Mouse (Mus musculus) hindbrain, postnatal 0 days (tissue): ENCODE data around the gene Gsk3a. TPM values are rescaled to one million over a fixed set of nuclear protein-coding genes. Genes with fewer than 3 reads are reported as not detected.

Experiments used
- ATAC-seq: fragments of 200-750 bp; cut with Nextera tagmentation; 2 replicates; pipeline ENCODE4 v1.8.0; 2017; ENCODE audit warnings: mild to moderate bottlenecking, moderate TSS enrichment, moderate library complexity
- DNase-seq: peaks from one replicate; pipeline ENCODE4 v3.0.0-alpha.2; 2015; ENCODE audit warnings: low spot score
- H3K27ac ChIP-seq: fragments of 300-500 bp; sonication (generic); 2 replicates; pipeline ENCODE4 v1.5.1; 2014; ENCODE audit warnings: mild to moderate bottlenecking
- H3K27me3 ChIP-seq: fragments of 300-500 bp; sonication (generic); 2 replicates; pipeline ENCODE4 v1.6.1; 2014; ENCODE audit warnings: low read length, mixed read lengths; ENCODE audit not compliant: insufficient read depth
- H3K36me3 ChIP-seq: fragments of 300-500 bp; sonication (generic); 2 replicates; pipeline ENCODE4 v1.6.1; 2014; ENCODE audit warnings: low read length, mixed read lengths; ENCODE audit not compliant: insufficient read depth
- H3K4me1 ChIP-seq: fragments of 300-500 bp; sonication (generic); 2 replicates; pipeline ENCODE4 v1.6.1; 2014; ENCODE audit warnings: antibody characterized with exemption, low read length, mixed read lengths; ENCODE audit not compliant: insufficient read depth
- H3K4me2 ChIP-seq: fragments of 300-500 bp; sonication (generic); 2 replicates; pipeline ENCODE4 v1.6.1; 2014; ENCODE audit warnings: low read depth, mild to moderate bottlenecking, low read length, moderate library complexity, mixed read lengths
- H3K4me3 ChIP-seq: fragments of 300-500 bp; sonication (generic); 2 replicates; pipeline ENCODE4 v1.5.1; 2014; ENCODE audit warnings: low read length
- H3K9ac ChIP-seq: fragments of 300-500 bp; sonication (generic); replicated peaks from 2 replicates; pipeline ENCODE4 v1.6.1; 2014; ENCODE audit warnings: mild to moderate bottlenecking, low read length, moderate library complexity, mixed read lengths
- H3K9me3 ChIP-seq: fragments of 300-500 bp; sonication (generic); 2 replicates; pipeline ENCODE4 v1.6.1; 2016; ENCODE audit warnings: low read length, mixed read lengths
- CTCF ChIP-seq: IDR thresholded peaks from 2 replicates; pipeline ENCODE4 v1.5.1; 2016; ENCODE audit warnings: antibody characterized with exemption, control low read depth, low read depth
- WGBS: fragments of 180-500 bp; shearing (Covaris S2); extraction: QIAGEN DNeasy Blood & Tissue Kit; methylation state at CpG from one replicate; pipeline ENCODE4 v1.1.7; 2014; 5-methylcytosine and 5-hydroxymethylcytosine counted together
- polyA plus RNA-seq: library from polyadenylated mRNA; unstranded; fragments of >200 nt; fragmentation: Nextera tagmentation; extraction: Ambion mirVana; gene quantifications from 2 replicates; pipeline ENCODE4 v1.2.1, GENCODE M21; 2015
- total RNA-seq: library from RNA; depleted of rRNA; stranded (reverse); fragments of >200 nt; gene quantifications from 2 replicates; pipeline ENCODE4 v1.2.3, GENCODE M21; 2014

Gene Gsk3a
- total and polyA plus RNA-seq, 2 experiments from 2014 or later = 19.8 to 151 TPM

- Histone ChIP-seq H3K36me3 (no peaks in the 10 kb centered on the region), H3K27ac (no peak overlapping the region), H3K4me2 (no peak overlapping the region), H3K4me3 (no peak overlapping the region), H3K27me3 (no peaks in the 10 kb centered on the region), H3K9ac (no peak overlapping the region), H3K9me3 (no peaks in the 10 kb centered on the region), H3K4me1 (no peaks in the 10 kb centered on the region)
- no peak for ATAC-seq
- DNase-seq = no peak
- 80% methylated on average over 6 of the region's 6 CpGs for WGBS
- no peak for TF ChIP-seq CTCF
These were observed 53.6 kb downstream of the Gsk3a start for GRCm38 (mm10) chr7:25184091-25184490.

- 3% methylated on average over 21 of the region's 21 CpGs for WGBS
- peak overlapping the region; percentile 76 for H3K4me2 ChIP-seq
- H3K27ac ChIP-seq = no peak overlapping the region
- no peaks in the 10 kb centered on the region for H3K27me3 ChIP-seq
- no peaks in the 10 kb centered on the region for H3K9me3 ChIP-seq
- no peak overlapping the region for H3K9ac ChIP-seq
- H3K4me3 ChIP-seq = peak overlapping the region; percentile 24
- no peaks in the 10 kb centered on the region for H3K36me3 ChIP-seq
- H3K4me1 ChIP-seq = peaks cover 11% of the 10 kb centered on the region; the same call in 1 of the 2 replicates
- peak; percentile 59 for DNase-seq
- ATAC-seq = no peak
- no peak for TF ChIP-seq CTCF
These were observed 55.8 kb downstream of the Gsk3a start for GRCm38 (mm10) chr7:25181814-25182213.

- Histone ChIP-seq H3K4me2 (peak overlapping the region; percentile 76), H3K27ac (no peak overlapping the region), H3K4me3 (peak overlapping the region; percentile 24), H3K9ac (no peak overlapping the region), H3K9me3 (no peaks in the 10 kb centered on the region), H3K27me3 (no peaks in the 10 kb centered on the region), H3K4me1 (peaks cover 14% of the 10 kb centered on the region; the same call in 1 of the 2 replicates), H3K36me3 (no peaks in the 10 kb centered on the region)
- WGBS = under 1% methylated on average over 14 of the region's 15 CpGs
- TF ChIP-seq CTCF = peak; percentile 68
- ATAC-seq (no peak), DNase-seq (no peak)
These were observed 56.3 kb downstream of the Gsk3a start for GRCm38 (mm10) chr7:25181331-25181790.

- H3K27me3 ChIP-seq = no peaks in the 10 kb centered on the region
- peak overlapping the region; percentile 93; the same call in 1 of the 2 replicates for H3K27ac ChIP-seq
- no peaks in the 10 kb centered on the region for H3K9me3 ChIP-seq
- TF ChIP-seq CTCF = no peak
- 5% methylated on average over 6 of the region's 6 CpGs for WGBS
- no peaks in the 10 kb centered on the region for H3K36me3 ChIP-seq
- DNase-seq (no peak), ATAC-seq (no peak)
- no peak overlapping the region for H3K9ac ChIP-seq
- H3K4me2 ChIP-seq = peak overlapping the region; percentile 76
- H3K4me1 ChIP-seq = peaks cover 14% of the 10 kb centered on the region; the same call in 1 of the 2 replicates
- H3K4me3 ChIP-seq = peak overlapping the region; percentile 74
These were observed 57.1 kb downstream of the Gsk3a start for GRCm38 (mm10) chr7:25180512-25180911.

- H3K27me3 ChIP-seq = no peaks in the 10 kb centered on the region
- WGBS = 1% methylated on average over 45 of the region's 56 CpGs
- peak within 1 kb of the TSS; percentile 74 for H3K4me3 ChIP-seq
- DNase-seq = peak; percentile 95
- H3K4me1 ChIP-seq = peaks cover 17% of the 10 kb centered on the region
- H3K4me2 ChIP-seq = peak within 1 kb of the TSS; percentile 76
- peak; percentile 37 for TF ChIP-seq CTCF
- H3K9ac ChIP-seq = peak within 1 kb of the TSS; percentile 82
- peak; percentile 93 for ATAC-seq
- no peaks in the 10 kb centered on the region for H3K9me3 ChIP-seq
- peak within 1 kb of the TSS; percentile 93 for H3K27ac ChIP-seq
- H3K36me3 ChIP-seq = no peaks in the 10 kb centered on the region
These were observed 58.0 kb downstream of the Gsk3a start, which contains the start of gene Pou2f2 for GRCm38 (mm10) chr7:25179606-25180161. Pou2f2 (minus strand) TSS chr7:25179726.

- no peak for TF ChIP-seq CTCF
- WGBS = under 1% methylated on average over 56 of the region's 56 CpGs
- Histone ChIP-seq H3K9ac (peak overlapping the region; percentile 82), H3K36me3 (no peaks in the 10 kb centered on the region), H3K4me2 (peak overlapping the region; percentile 76), H3K9me3 (no peaks in the 10 kb centered on the region), H3K4me3 (peak overlapping the region; percentile 74), H3K27me3 (no peaks in the 10 kb centered on the region), H3K4me1 (peaks cover 24% of the 10 kb centered on the region), H3K27ac (peak overlapping the region; percentile 93)
- ATAC-seq (peak; percentile 68; the same call in 1 of the 2 replicates), DNase-seq (peak; percentile 47)
These were observed 58.7 kb downstream of the Gsk3a start for GRCm38 (mm10) chr7:25178787-25179605.
